In genomic region chr15:80203406-80203805, GRCm38 (mm10) we compare ENCODE assay signal across 11 mouse cellular contexts. TPM values are rescaled to one million over a fixed set of nuclear protein-coding genes. Genes with fewer than 3 reads are reported as not detected.
DNase-seq lines count a peak whose midpoint lies in the region; ATAC-seq and TF ChIP-seq lines count a peak whose summit lies in the region.
"Had no signal": no experiment of that assay in that cellular context is flagged by ENCODE, and none has a peak within 500 bp of the region (broad histone marks: within the 10 kb centered on the region; RNA-seq: fewer than 3 reads in every experiment).

No protein-coding gene starts in this region.

- 26% methylated on average over 4 of the region's 4 CpGs for WGBS in thymus, adult 2 months
- 26% methylated on average over 4 of the region's 4 CpGs for WGBS in liver, postnatal 0 days (ENCODE audit: insufficient replicate concordance)

- no peak overlapping the region for H3K4me3 ChIP-seq in thymus, adult 2 months (ENCODE audit: control insufficient read depth, insufficient read depth, low read length)
- H3K4me3 ChIP-seq in liver, postnatal 0 days (ENCODE audit: low read depth, low read length): no peak overlapping the region

- H3K36me3 ChIP-seq in thymus, adult 2 months (ENCODE audit: control insufficient read depth, insufficient read depth, low read length): no peaks in the 10 kb centered on the region
- no peaks in the 10 kb centered on the region for H3K36me3 ChIP-seq in liver, postnatal 0 days (replicated peaks; ENCODE audit: insufficient read depth, low read length)

- H3K9me3 ChIP-seq in liver, postnatal 0 days (ENCODE audit: low read length): no peaks in the 10 kb centered on the region

- H3K4me1 ChIP-seq in thymus, adult 2 months (replicated peaks; ENCODE audit: control insufficient read depth, insufficient read depth, low read length): no peaks in the 10 kb centered on the region
- no peaks in the 10 kb centered on the region for H3K4me1 ChIP-seq in liver, postnatal 0 days (ENCODE audit: insufficient read depth)

- DNase-seq in adrenal gland, postnatal 25 days: peak; percentile 16
- DNase-seq in adrenal gland, adult (ENCODE audit: inconsistent age in 2 of 2, low spot score in 1 of 2): no peak
- peak; percentile 51 for DNase-seq in thymus, adult 2 months
- no peak for DNase-seq in thymus, adult 18-20 months
- DNase-seq in liver, postnatal 0 days: peak; percentile 67
- no peak for DNase-seq in cerebellum, adult 9-10 months
- no peak for DNase-seq in frontal cortex, postnatal 25 days (ENCODE audit: low spot score in 2 of 2)
- no peak for DNase-seq in heart, adult 8-10 months (ENCODE audit: low spot score)
- DNase-seq: cerebellum, adult 11 months; midbrain, embryonic 14.5 days had no signal

- H3K4me2 ChIP-seq in liver, postnatal 0 days (ENCODE audit: low read depth, low read length): no peak overlapping the region

- TF ChIP-seq POLR2A in thymus, adult 2 months (IDR thresholded peaks at IDR 0.05; ENCODE audit: control insufficient read depth, extremely low read depth, insufficient read depth, low read length, poor library complexity): no peak

- H3K9ac ChIP-seq in liver, postnatal 0 days (replicated peaks): no peak overlapping the region

- H3K27ac ChIP-seq in thymus, adult 2 months (ENCODE audit: control insufficient read depth, insufficient read depth, low read length): no peak overlapping the region
- H3K27ac ChIP-seq in liver, postnatal 0 days (ENCODE audit: low read depth): no peak overlapping the region

- no peak for TF ChIP-seq EP300 in liver, postnatal 0 days (IDR thresholded peaks at IDR 0.05; ENCODE audit: low read depth)

- H3K27me3 ChIP-seq in thymus, adult 2 months (ENCODE audit: control insufficient read depth, insufficient read depth, low read length): no peaks in the 10 kb centered on the region
- no peaks in the 10 kb centered on the region for H3K27me3 ChIP-seq in liver, postnatal 0 days (ENCODE audit: insufficient read depth, low read length)

- no peak for TF ChIP-seq CTCF in thymus, adult 2 months (IDR thresholded peaks at IDR 0.05; ENCODE audit: borderline replicate concordance, control insufficient read depth, extremely low read depth, insufficient read depth, low read length, poor library complexity)
- TF ChIP-seq CTCF in liver, postnatal 0 days (IDR thresholded peaks at IDR 0.05; ENCODE audit: low read depth): no peak

- ATAC-seq in liver, postnatal 0 days: no peak; the same call in 1 of the 2 replicates

RNA-seq across cellular contexts. Expression of gene Mgat3, which starts 29.9 kb away (rescaled TPM):
- 5.9 and 7.4 TPM in 2 replicates for total RNA-seq in adrenal gland, postnatal 25 days (2021)
- 16.2 and 20.3 TPM in 2 replicates for polyA plus RNA-seq in thymus, adult 2 months (2012; rRNA removed)
- polyA plus RNA-seq in liver, postnatal 0 days (2015; fragmentation: Nextera tagmentation; extraction: Ambion mirVana): 0.12 and 0.14 TPM in 2 replicates
- total RNA-seq in heart, adult 8-10 months (2022): 1 to 10 TPM; 2.9 to 6.2 (median 4.5) TPM
- total RNA-seq: hematopoietic stem cell, adult 5-6 weeks had no signal

RNA-seq across cellular contexts. Expression of gene Mief1, which starts 30.4 kb away (rescaled TPM):
- total RNA-seq in adrenal gland, postnatal 25 days (2021): 40.2 and 50.5 TPM in 2 replicates
- 32.7 and 36.3 TPM in 2 replicates for polyA plus RNA-seq in thymus, adult 2 months (2012; rRNA removed)
- 8.5 and 8.6 TPM in 2 replicates for polyA plus RNA-seq in liver, postnatal 0 days (2015; fragmentation: Nextera tagmentation; extraction: Ambion mirVana)
- total RNA-seq in heart, adult 8-10 months (2022): 10 to 100 TPM; 27.0 to 30.7 (median 28.7) TPM

RNA-seq across cellular contexts. Expression of gene AC140267.1, which starts 32.2 kb away (rescaled TPM):
- 16.0 TPM in 1 of 2 replicates, not detected in the other for total RNA-seq in adrenal gland, postnatal 25 days (2021)
- not detected in 2 replicates for polyA plus RNA-seq in thymus, adult 2 months (2012; rRNA removed)
- polyA plus RNA-seq in liver, postnatal 0 days (2015; fragmentation: Nextera tagmentation; extraction: Ambion mirVana): not detected in 2 replicates
- total RNA-seq in heart, adult 8-10 months (2022): 10 to 100 TPM in 1 of 4 experiments, 1 to 10 TPM in 3; 5.6 to 11.9 (median 8.0) TPM
- total RNA-seq: hematopoietic stem cell, adult 5-6 weeks had no signal

RNA-seq across cellular contexts. Expression of gene Atf4, which starts 51.6 kb away (rescaled TPM):
- 194 and 214 TPM in 2 replicates for total RNA-seq in adrenal gland, postnatal 25 days (2021)
- 169 and 179 TPM in 2 replicates for polyA plus RNA-seq in thymus, adult 2 months (2012; rRNA removed)
- polyA plus RNA-seq in liver, postnatal 0 days (2015; fragmentation: Nextera tagmentation; extraction: Ambion mirVana): 64.3 and 65.7 TPM in 2 replicates
- total RNA-seq in heart, adult 8-10 months (2022): 10 to 100 TPM; 42.9 to 76.3 (median 65.9) TPM

Comparison
In these comparisons a context has a peak if more than half of its experiments do, and no peak if none do; other contexts are left out.
1. DNase-seq: peak in adrenal gland, postnatal 25 days (single experiment), thymus, adult 2 months (single experiment) and liver, postnatal 0 days (single experiment); none in adrenal gland, adult (0 of 2), thymus, adult 18-20 months (0 of 2), cerebellum, adult 9-10 months (single experiment), frontal cortex, postnatal 25 days (0 of 2) and heart, adult 8-10 months (single experiment).